ENCODE assay signal across 12 mouse cellular contexts in the genomic region with DNA sequence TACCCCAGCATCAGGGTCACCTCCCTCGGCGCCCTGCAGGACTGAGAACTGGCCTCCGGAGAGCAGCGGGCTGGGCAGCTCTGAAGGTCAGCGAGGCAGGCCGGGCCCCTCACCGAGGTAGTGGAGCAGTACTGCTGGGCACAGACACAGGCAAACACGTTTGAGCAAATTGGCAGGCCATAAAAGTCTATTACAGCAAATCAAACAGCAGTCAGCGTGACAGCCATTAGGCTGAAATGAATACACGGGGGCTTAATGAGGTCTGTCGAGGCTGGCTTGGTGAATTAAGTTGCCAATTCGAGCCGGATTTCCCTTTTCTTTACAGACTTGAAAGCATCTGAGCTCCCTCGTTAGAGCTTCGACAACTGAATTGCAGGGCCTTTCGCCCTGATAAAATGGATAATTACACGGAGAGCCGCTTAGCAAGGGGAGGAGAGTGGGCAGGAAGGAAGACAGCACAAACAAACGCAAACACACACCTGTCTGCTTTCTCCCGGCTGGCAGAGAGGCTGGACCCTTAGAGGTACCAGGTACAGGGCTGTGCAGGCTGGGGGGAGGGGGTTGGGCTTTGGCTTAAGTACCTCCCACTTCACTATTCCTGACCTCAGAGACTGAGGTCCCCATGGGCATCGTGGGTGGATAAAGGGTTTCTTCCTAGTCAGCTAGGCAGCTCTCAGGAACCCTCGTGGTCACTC.
DNase-seq lines count a peak whose midpoint lies in the region; ATAC-seq and TF ChIP-seq lines count a peak whose summit lies in the region.
"Had no signal": no experiment of that assay in that cellular context is flagged by ENCODE, and none has a peak within 500 bp of the region (broad histone marks: within the 10 kb centered on the region; RNA-seq: fewer than 3 reads in every experiment).

No protein-coding gene starts in this region.

- no peaks in the 10 kb centered on the region for H3K27me3 ChIP-seq in embryonic facial prominence, embryonic 11.5 days (ENCODE audit: control insufficient read depth, insufficient read depth, low read length)
- H3K27me3 ChIP-seq in hindbrain, embryonic 13.5 days, result peaks cover 87% of the 10 kb centered on the region
- peaks cover 2% of the 10 kb centered on the region; the same call in 1 of the 2 replicates for H3K27me3 ChIP-seq in midbrain, embryonic 16.5 days (ENCODE audit: control insufficient read depth, insufficient read depth, low read depth, low read length)
- no peaks in the 10 kb centered on the region for H3K27me3 ChIP-seq in liver, postnatal 0 days (ENCODE audit: insufficient read depth, low read length)

- H3K9ac ChIP-seq in embryonic facial prominence, embryonic 11.5 days (replicated peaks; ENCODE audit: low read length), result no peak overlapping the region
- H3K9ac ChIP-seq in hindbrain, embryonic 13.5 days, result 0 out of 2 replicates have a peak overlapping the region, but pooled peaks have one; percentile 26
- no peak overlapping the region; the same call in 1 of the 2 replicates for H3K9ac ChIP-seq in midbrain, embryonic 16.5 days (ENCODE audit: low read depth, low read length)
- no peak overlapping the region for H3K9ac ChIP-seq in liver, postnatal 0 days (replicated peaks)

- ATAC-seq in embryonic facial prominence, embryonic 11.5 days (replicated peaks; ENCODE audit: insufficient number of reproducible peaks, low FRiP score, low TSS enrichment, low read depth), result no peak
- peak; percentile 40 for ATAC-seq in hindbrain, embryonic 13.5 days (ENCODE audit: low FRiP score)
- peak; percentile 66; the same call in 1 of the 2 replicates for ATAC-seq in midbrain, embryonic 16.5 days
- no peak for ATAC-seq in liver, postnatal 0 days
- ATAC-seq: activated CD4-positive, CD25-positive, alpha-beta regulatory T cell, adult 4 months had no signal

- no peaks in the 10 kb centered on the region for H3K9me3 ChIP-seq in embryonic facial prominence, embryonic 11.5 days (replicated peaks; ENCODE audit: control insufficient read depth, low read length)
- H3K9me3 ChIP-seq in hindbrain, embryonic 13.5 days, result no peaks in the 10 kb centered on the region
- H3K9me3 ChIP-seq in midbrain, embryonic 16.5 days (replicated peaks; ENCODE audit: control insufficient read depth, low read length, poor library complexity, severe bottlenecking), result no peaks in the 10 kb centered on the region
- no peaks in the 10 kb centered on the region for H3K9me3 ChIP-seq in liver, postnatal 0 days (ENCODE audit: low read length)

- peak; percentile 22 to 47 for DNase-seq in kidney, postnatal 4 days
- DNase-seq in kidney, postnatal 10 days, result no peak
- peak; percentile 24 for DNase-seq in embryonic facial prominence, embryonic 11.5 days (ENCODE audit: low spot score)
- no peak for DNase-seq in yolk sac, embryonic 10.5 days (ENCODE audit: low spot score)
- DNase-seq in liver, postnatal 0 days, result no peak
- DNase-seq in kidney, adult 11 months, result no peak
- DNase-seq: gastrocnemius, adult 2 months; thymus, adult 18-20 months had no signal

- H3K4me2 ChIP-seq in embryonic facial prominence, embryonic 11.5 days (ENCODE audit: low read depth, low read length), result no peak overlapping the region
- H3K4me2 ChIP-seq in hindbrain, embryonic 13.5 days, result peak overlapping the region; percentile 23
- peak overlapping the region; percentile 22 for H3K4me2 ChIP-seq in midbrain, embryonic 16.5 days (ENCODE audit: low read length)
- no peak overlapping the region for H3K4me2 ChIP-seq in liver, postnatal 0 days (ENCODE audit: low read depth, low read length)

- no peak overlapping the region for H3K27ac ChIP-seq in embryonic facial prominence, embryonic 11.5 days (replicated peaks; ENCODE audit: low read depth, low read length)
- peak overlapping the region; percentile 67; the same call in 1 of the 2 replicates for H3K27ac ChIP-seq in hindbrain, embryonic 13.5 days
- H3K27ac ChIP-seq in midbrain, embryonic 16.5 days (ENCODE audit: low read length), result 0 out of 2 replicates have a peak overlapping the region, but pooled peaks have one; percentile 5
- H3K27ac ChIP-seq in liver, postnatal 0 days (ENCODE audit: low read depth), result no peak overlapping the region
- H3K27ac ChIP-seq: gastrocnemius, adult 2 months; macrophage had no signal

- H3K4me1 ChIP-seq in embryonic facial prominence, embryonic 11.5 days (ENCODE audit: control insufficient read depth, insufficient read depth, low read length), result no peaks in the 10 kb centered on the region
- H3K4me1 ChIP-seq in hindbrain, embryonic 13.5 days (replicated peaks), result peaks cover 33% of the 10 kb centered on the region
- H3K4me1 ChIP-seq in midbrain, embryonic 16.5 days (ENCODE audit: control insufficient read depth, insufficient read depth, low read length), result peaks cover 17% of the 10 kb centered on the region
- H3K4me1 ChIP-seq in liver, postnatal 0 days (ENCODE audit: insufficient read depth), result no peaks in the 10 kb centered on the region

- 28% methylated on average over 22 of the region's 22 CpGs for WGBS in embryonic facial prominence, embryonic 11.5 days
- WGBS in hindbrain, embryonic 13.5 days, result 17% methylated on average over 22 of the region's 22 CpGs
- 7% methylated on average over 22 of the region's 22 CpGs for WGBS in midbrain, embryonic 16.5 days
- 39% methylated on average over 22 of the region's 22 CpGs for WGBS in liver, postnatal 0 days (ENCODE audit: insufficient replicate concordance)

- TF ChIP-seq EP300 in liver, postnatal 0 days (IDR thresholded peaks at IDR 0.05; ENCODE audit: low read depth), result no peak

- TF ChIP-seq CTCF in liver, postnatal 0 days (IDR thresholded peaks at IDR 0.05; ENCODE audit: low read depth), result no peak

- H3K4me3 ChIP-seq in embryonic facial prominence, embryonic 11.5 days (ENCODE audit: low read depth, low read length), result no peak overlapping the region
- H3K4me3 ChIP-seq in hindbrain, embryonic 13.5 days, result no peak overlapping the region
- no peak overlapping the region for H3K4me3 ChIP-seq in midbrain, embryonic 16.5 days (ENCODE audit: low read depth, low read length)
- H3K4me3 ChIP-seq in liver, postnatal 0 days (ENCODE audit: low read depth, low read length), result no peak overlapping the region
- H3K4me3 ChIP-seq: gastrocnemius, adult 2 months had no signal

- no peaks in the 10 kb centered on the region for H3K36me3 ChIP-seq in embryonic facial prominence, embryonic 11.5 days (replicated peaks; ENCODE audit: control insufficient read depth, insufficient read depth, low read depth, low read length)
- no peaks in the 10 kb centered on the region for H3K36me3 ChIP-seq in hindbrain, embryonic 13.5 days
- no peaks in the 10 kb centered on the region for H3K36me3 ChIP-seq in midbrain, embryonic 16.5 days (ENCODE audit: control insufficient read depth, insufficient read depth, low read length)
- no peaks in the 10 kb centered on the region for H3K36me3 ChIP-seq in liver, postnatal 0 days (replicated peaks; ENCODE audit: insufficient read depth, low read length)

Comparison
In these comparisons a context has a peak if more than half of its experiments do, and no peak if none do; other contexts are left out.
1. DNase-seq: peak in kidney, postnatal 4 days (2 of 2) and embryonic facial prominence, embryonic 11.5 days (single experiment); none in kidney, postnatal 10 days (single experiment), yolk sac, embryonic 10.5 days (single experiment), liver, postnatal 0 days (single experiment) and kidney, adult 11 months (single experiment).
2. ATAC-seq: peak in hindbrain, embryonic 13.5 days (single experiment) and midbrain, embryonic 16.5 days (single experiment); none in embryonic facial prominence, embryonic 11.5 days (single experiment) and liver, postnatal 0 days (single experiment).
3. H3K27ac ChIP-seq: peak in hindbrain, embryonic 13.5 days (single experiment) and midbrain, embryonic 16.5 days (single experiment); none in embryonic facial prominence, embryonic 11.5 days (single experiment) and liver, postnatal 0 days (single experiment).
4. H3K4me2 ChIP-seq: peak in hindbrain, embryonic 13.5 days (single experiment) and midbrain, embryonic 16.5 days (single experiment); none in embryonic facial prominence, embryonic 11.5 days (single experiment) and liver, postnatal 0 days (single experiment).